Mouse (Mus musculus): ENCODE results near the gene Pcsk6. TPM values are rescaled to one million over a fixed set of nuclear protein-coding genes. Genes with fewer than 3 reads are reported as not detected.

Pcsk6 gene
- polyA plus RNA-seq, 1 experiment = 1.6 TPM

- Histone ChIP-seq H3K4me3 (ENCODE audit: extremely low read depth, insufficient read depth, insufficient read length) (no peak overlapping the region), H3K36me3 (ENCODE audit: control insufficient read depth, insufficient read depth, low read length) (no peaks in the 10 kb centered on the region), H3K27me3 (ENCODE audit: control insufficient read depth, insufficient read depth, low read length) (no peaks in the 10 kb centered on the region), H3K27ac (ENCODE audit: insufficient read depth, low read length) (no peak overlapping the region), H3K4me1 (ENCODE audit: control insufficient read depth, insufficient read depth, insufficient read length) (no peaks in the 10 kb centered on the region)
- WGBS = 25% methylated on average over 1 of the region's 1 CpGs
- TF ChIP-seq CTCF (IDR thresholded peaks at IDR 0.05; ENCODE audit: extremely low read depth, insufficient read depth, insufficient read length, insufficient replicate concordance) (no peak), POLR2A (IDR thresholded peaks at IDR 0.05; ENCODE audit: low read depth, low read length) (no peak)
- DNase-seq (ENCODE audit: low read depth in 1 of 2, low spot score in 2 of 2) = no peak
Measured at GRCm38 (mm10) chr7:65935211-65935610, 73.7 kb downstream of the Pcsk6 start.

GRCm38 (mm10) chr7:65940988-65941387 is 79.5 kb downstream of the Pcsk6 start:
- TF ChIP-seq CTCF (IDR thresholded peaks at IDR 0.05; ENCODE audit: extremely low read depth, insufficient read depth, insufficient read length, insufficient replicate concordance) (no peak), POLR2A (IDR thresholded peaks at IDR 0.05; ENCODE audit: low read depth, low read length) (no peak)
- no peak overlapping the region for H3K27ac ChIP-seq (ENCODE audit: insufficient read depth, low read length)
- DNase-seq (ENCODE audit: low read depth in 1 of 2, low spot score in 2 of 2) = no peak
- 78% methylated on average over 7 of the region's 7 CpGs for WGBS
- H3K36me3 ChIP-seq (ENCODE audit: control insufficient read depth, insufficient read depth, low read length) = no peaks in the 10 kb centered on the region
- H3K4me1 ChIP-seq (ENCODE audit: control insufficient read depth, insufficient read depth, insufficient read length) = no peaks in the 10 kb centered on the region
- no peaks in the 10 kb centered on the region for H3K27me3 ChIP-seq (ENCODE audit: control insufficient read depth, insufficient read depth, low read length)
- H3K4me3 ChIP-seq (ENCODE audit: extremely low read depth, insufficient read depth, insufficient read length) = no peak overlapping the region

- Histone ChIP-seq H3K27me3 (ENCODE audit: control insufficient read depth, insufficient read depth, low read length) (no peaks in the 10 kb centered on the region), H3K27ac (ENCODE audit: insufficient read depth, low read length) (no peak overlapping the region), H3K4me1 (ENCODE audit: control insufficient read depth, insufficient read depth, insufficient read length) (no peaks in the 10 kb centered on the region), H3K36me3 (ENCODE audit: control insufficient read depth, insufficient read depth, low read length) (no peaks in the 10 kb centered on the region), H3K4me3 (ENCODE audit: extremely low read depth, insufficient read depth, insufficient read length) (no peak overlapping the region)
- 68% methylated on average over 8 of the region's 8 CpGs for WGBS
- TF ChIP-seq POLR2A (IDR thresholded peaks at IDR 0.05; ENCODE audit: low read depth, low read length) = no peak
- no peak for TF ChIP-seq CTCF (IDR thresholded peaks at IDR 0.05; ENCODE audit: extremely low read depth, insufficient read depth, insufficient read length, insufficient replicate concordance)
- no peak for DNase-seq (ENCODE audit: low read depth in 1 of 2, low spot score in 2 of 2)
Measured at GRCm38 (mm10) chr7:65945342-65945993, 83.9 kb downstream of the Pcsk6 start.

GRCm38 (mm10) chr7:65946397-65946796 is 84.9 kb downstream of the Pcsk6 start:
- TF ChIP-seq CTCF (IDR thresholded peaks at IDR 0.05; ENCODE audit: extremely low read depth, insufficient read depth, insufficient read length, insufficient replicate concordance) (no peak), POLR2A (IDR thresholded peaks at IDR 0.05; ENCODE audit: low read depth, low read length) (no peak)
- DNase-seq (ENCODE audit: low read depth in 1 of 2, low spot score in 2 of 2) = no peak
- Histone ChIP-seq H3K4me1 (ENCODE audit: control insufficient read depth, insufficient read depth, insufficient read length) (no peaks in the 10 kb centered on the region), H3K36me3 (ENCODE audit: control insufficient read depth, insufficient read depth, low read length) (no peaks in the 10 kb centered on the region), H3K27me3 (ENCODE audit: control insufficient read depth, insufficient read depth, low read length) (no peaks in the 10 kb centered on the region), H3K4me3 (ENCODE audit: extremely low read depth, insufficient read depth, insufficient read length) (no peak overlapping the region), H3K27ac (ENCODE audit: insufficient read depth, low read length) (no peak overlapping the region)
- 74% methylated on average over 7 of the region's 7 CpGs for WGBS

- H3K4me1 ChIP-seq (ENCODE audit: control insufficient read depth, insufficient read depth, insufficient read length) = no peaks in the 10 kb centered on the region
- H3K27ac ChIP-seq (ENCODE audit: insufficient read depth, low read length) = no peak overlapping the region
- H3K4me3 ChIP-seq (ENCODE audit: extremely low read depth, insufficient read depth, insufficient read length) = no peak overlapping the region
- no peak for DNase-seq (ENCODE audit: low read depth in 1 of 2, low spot score in 2 of 2)
- no peaks in the 10 kb centered on the region for H3K36me3 ChIP-seq (ENCODE audit: control insufficient read depth, insufficient read depth, low read length)
- no peaks in the 10 kb centered on the region for H3K27me3 ChIP-seq (ENCODE audit: control insufficient read depth, insufficient read depth, low read length)
- WGBS = 91% methylated on average over 11 of the region's 11 CpGs
- TF ChIP-seq CTCF (IDR thresholded peaks at IDR 0.05; ENCODE audit: extremely low read depth, insufficient read depth, insufficient read length, insufficient replicate concordance) (no peak), POLR2A (IDR thresholded peaks at IDR 0.05; ENCODE audit: low read depth, low read length) (no peak)
Measured at GRCm38 (mm10) chr7:65948891-65949290, 87.4 kb downstream of the Pcsk6 start.

- Histone ChIP-seq H3K27me3 (ENCODE audit: control insufficient read depth, insufficient read depth, low read length) (no peaks in the 10 kb centered on the region), H3K4me3 (ENCODE audit: extremely low read depth, insufficient read depth, insufficient read length) (no peak overlapping the region), H3K36me3 (ENCODE audit: control insufficient read depth, insufficient read depth, low read length) (no peaks in the 10 kb centered on the region), H3K27ac (ENCODE audit: insufficient read depth, low read length) (no peak overlapping the region), H3K4me1 (ENCODE audit: control insufficient read depth, insufficient read depth, insufficient read length) (no peaks in the 10 kb centered on the region)
- 40% methylated on average over 4 of the region's 4 CpGs for WGBS
- TF ChIP-seq POLR2A (IDR thresholded peaks at IDR 0.05; ENCODE audit: low read depth, low read length) (no peak), CTCF (IDR thresholded peaks at IDR 0.05; ENCODE audit: extremely low read depth, insufficient read depth, insufficient read length, insufficient replicate concordance) (no peak)
- DNase-seq (ENCODE audit: low read depth in 1 of 2, low spot score in 2 of 2) = no peak
Measured at GRCm38 (mm10) chr7:65954583-65954982, 93.0 kb downstream of the Pcsk6 start.
